ENCODE assay signal across 14 mouse cellular contexts in the genomic region with DNA sequence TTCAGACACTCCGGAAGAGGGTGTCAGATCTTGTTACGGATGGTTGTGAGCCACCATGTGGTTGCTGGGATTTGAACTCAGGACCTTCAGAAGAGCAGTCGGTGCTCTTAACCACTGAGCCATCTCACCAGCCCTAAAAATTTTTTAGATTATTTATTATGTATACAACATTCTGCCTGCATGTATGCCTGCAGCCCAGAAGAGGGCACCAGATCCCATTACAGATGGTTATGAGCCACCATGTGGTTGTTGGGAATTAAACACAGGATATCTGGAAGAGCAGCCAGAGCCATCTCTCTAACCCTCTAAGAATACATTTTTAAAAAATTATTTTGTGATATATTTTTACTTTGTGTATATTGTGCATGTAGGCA. TPM values are rescaled to one million over a fixed set of nuclear protein-coding genes. Genes with fewer than 3 reads are reported as not detected.
DNase-seq lines count a peak whose midpoint lies in the region; ATAC-seq lines count a peak whose summit lies in the region.
"Not testable (repeated sequence)": the region's sequence is repeated elsewhere in the genome, so short reads cannot be mapped to it uniquely, and the experiment has no call there.
"Had no signal": no experiment of that assay in that cellular context is flagged by ENCODE, and none has a peak within 500 bp of the region (broad histone marks: within the 10 kb centered on the region; RNA-seq: fewer than 3 reads in every experiment).

No protein-coding gene starts in this region.

- H3K4me2 ChIP-seq in embryonic facial prominence, embryonic 14.5 days (ENCODE audit: low read depth, low read length); hindbrain, embryonic 14.5 days (replicated peaks): not testable (repeated sequence)

- not testable (repeated sequence) for H3K4me3 ChIP-seq in embryonic facial prominence, embryonic 14.5 days (ENCODE audit: low read depth, low read length); hindbrain, embryonic 14.5 days (replicated peaks; ENCODE audit: low read length)

- not testable (repeated sequence) for H3K4me1 ChIP-seq in embryonic facial prominence, embryonic 14.5 days (ENCODE audit: control insufficient read depth, insufficient read depth, low read length); hindbrain, embryonic 14.5 days (replicated peaks; ENCODE audit: control insufficient read depth, insufficient read depth, low read length)

- not testable (repeated sequence) for H3K9ac ChIP-seq in embryonic facial prominence, embryonic 14.5 days (ENCODE audit: low read depth, low read length); hindbrain, embryonic 14.5 days

- not testable (repeated sequence) for H3K9me3 ChIP-seq in embryonic facial prominence, embryonic 14.5 days (ENCODE audit: control insufficient read depth, low read length); hindbrain, embryonic 14.5 days (ENCODE audit: control insufficient read depth, low read length)

- H3K27ac ChIP-seq in embryonic facial prominence, embryonic 14.5 days (replicated peaks; ENCODE audit: low read depth, low read length); hindbrain, embryonic 14.5 days: not testable (repeated sequence)

- not testable (repeated sequence) for H3K36me3 ChIP-seq in embryonic facial prominence, embryonic 14.5 days (ENCODE audit: control insufficient read depth, insufficient read depth, low read length); hindbrain, embryonic 14.5 days (replicated peaks; ENCODE audit: control insufficient read depth, insufficient read depth)

- not testable (repeated sequence) for H3K27me3 ChIP-seq in embryonic facial prominence, embryonic 14.5 days (replicated peaks; ENCODE audit: control insufficient read depth, insufficient read depth, low read length); hindbrain, embryonic 14.5 days (ENCODE audit: control insufficient read depth, insufficient read depth, low read length)

- peak; percentile 57 for DNase-seq in 3134 (ENCODE audit: extremely low read depth, insufficient read length, low spot score)
- peak; percentile 79 for DNase-seq in NIH3T3 (ENCODE audit: low read depth)
- peak; percentile 41 for DNase-seq in cerebellum, adult 11-12 months
- DNase-seq in embryonic facial prominence, embryonic 14.5 days (ENCODE audit: low spot score), result peak; percentile 40
- peak; percentile 46 for DNase-seq in hindbrain, embryonic 14.5 days (ENCODE audit: low spot score)
- peak; percentile 9 to 49 for DNase-seq in layer of hippocampus, adult 18-20 months (ENCODE audit: low spot score in 2 of 2)
- DNase-seq in lung, adult 18-20 months, result peak; percentile 38 to 49
- DNase-seq in retina, postnatal 1 day, result peak; percentile 69

- WGBS in embryonic facial prominence, embryonic 14.5 days, result 68% methylated on average over 3 of the region's 3 CpGs
- WGBS in hindbrain, embryonic 14.5 days, result 57% methylated on average over 2 of the region's 3 CpGs

- not testable (repeated sequence) for ATAC-seq in embryonic facial prominence, embryonic 14.5 days (ENCODE audit: low read depth); hindbrain, embryonic 14.5 days (ENCODE audit: low FRiP score)

RNA-seq across cellular contexts. Expression of gene Sgf29, which starts 5.9 kb away (rescaled TPM):
- 40.8 and 45.4 TPM in 2 replicates for polyA plus RNA-seq in embryonic facial prominence, embryonic 14.5 days (2014; fragmentation: Nextera tagmentation; extraction: Ambion mirVana)
- polyA plus RNA-seq in hindbrain, embryonic 14.5 days (2014; fragmentation: Nextera tagmentation; extraction: Ambion mirVana), result 58.0 and 61.1 TPM in 2 replicates
- total RNA-seq in layer of hippocampus, adult 18-20 months (2021), result 10 to 100 TPM; 26.1 to 33.5 TPM

RNA-seq across cellular contexts. Expression of gene Nupr1, which starts 12.6 kb away (rescaled TPM):
- polyA plus RNA-seq in embryonic facial prominence, embryonic 14.5 days (2014; fragmentation: Nextera tagmentation; extraction: Ambion mirVana), result 29.3 and 39.9 TPM in 2 replicates
- polyA plus RNA-seq in hindbrain, embryonic 14.5 days (2014; fragmentation: Nextera tagmentation; extraction: Ambion mirVana), result 11.4 and 12.4 TPM in 2 replicates
- 1 to 10 TPM; 6.8 to 8.8 TPM for total RNA-seq in layer of hippocampus, adult 18-20 months (2021)

RNA-seq across cellular contexts. Expression of gene Sult1a1, which starts 33.0 kb away (rescaled TPM):
- 13.5 and 17.9 TPM in 2 replicates for polyA plus RNA-seq in embryonic facial prominence, embryonic 14.5 days (2014; fragmentation: Nextera tagmentation; extraction: Ambion mirVana)
- polyA plus RNA-seq in hindbrain, embryonic 14.5 days (2014; fragmentation: Nextera tagmentation; extraction: Ambion mirVana), result 2.5 and 5.3 TPM in 2 replicates
- total RNA-seq in layer of hippocampus, adult 18-20 months (2021), result 10 to 100 TPM in 1 of 2 experiments, 1 to 10 TPM in 1; 9.5 to 11.6 TPM

RNA-seq across cellular contexts. Expression of gene Il27, which starts 48.5 kb away (rescaled TPM):
- polyA plus RNA-seq in embryonic facial prominence, embryonic 14.5 days (2014; fragmentation: Nextera tagmentation; extraction: Ambion mirVana), result not detected in 2 replicates
- not detected in 2 replicates for polyA plus RNA-seq in hindbrain, embryonic 14.5 days (2014; fragmentation: Nextera tagmentation; extraction: Ambion mirVana)
- not detected for total RNA-seq in layer of hippocampus, adult 18-20 months (2021)
- total RNA-seq: left cerebral cortex, postnatal 36 days had no signal
- polyA plus RNA-seq: C2C12; forebrain, embryonic 11.5 days; gonadal fat pad, adult 2 months; intestine, embryonic 15.5 days; midbrain, embryonic 15.5 days had no signal

RNA-seq across cellular contexts. Expression of gene Bola2, which starts 52.0 kb away (rescaled TPM):
- polyA plus RNA-seq in embryonic facial prominence, embryonic 14.5 days (2014; fragmentation: Nextera tagmentation; extraction: Ambion mirVana), result 108 and 130 TPM in 2 replicates
- polyA plus RNA-seq in hindbrain, embryonic 14.5 days (2014; fragmentation: Nextera tagmentation; extraction: Ambion mirVana), result 124 and 159 TPM in 2 replicates
- total RNA-seq in layer of hippocampus, adult 18-20 months (2021), result 100 to 1,000 TPM; 105 to 106 TPM

Comparison
In these comparisons a context has a peak if more than half of its experiments do, and no peak if none do; other contexts are left out.
1. DNase-seq: peak in every context shown above with its lines; median percentile 79 in NIH3T3; 69 in retina, postnatal 1 day; 57 in 3134; 46 in hindbrain, embryonic 14.5 days; 44 in lung, adult 18-20 months; 41 in cerebellum, adult 11-12 months; 40 in embryonic facial prominence, embryonic 14.5 days; 29 in layer of hippocampus, adult 18-20 months.